Mouse (Mus musculus) erythroblast, adult 5-6 weeks (primary cell): ENCODE measurements around the gene Rad54l. TPM values are rescaled to one million over a fixed set of nuclear protein-coding genes. Genes with fewer than 3 reads are reported as not detected.

Experiments used
- ATAC-seq: replicated peaks from 2 replicates; pipeline ENCODE4 v1.8.0; 2016; ENCODE audit warnings: moderate number of reproducible peaks, mild to moderate bottlenecking, moderate TSS enrichment, inconsistent platforms; ENCODE audit not compliant: poor library complexity, low FRiP score, severe bottlenecking
- total RNA-seq, 2 experiments: library from RNA; stranded (forward) in 1 of 2; stranded (reverse) in 1 of 2; fragments of 150-400 nt in 1 of 2; fragments of 200-764, 138-1000 nt in 1 of 2; gene quantifications; 2 replicates each; pipeline versions ENCODE4 v1.2.3 to v1.2.4; 2015 to 2017; ENCODE audit warnings: low replicate concordance in 2 of 2

Gene Rad54l
- total RNA-seq, 2 experiments from 2014 or later = 8.1 to 16.8 TPM

GRCm38 (mm10) chr4:116143317-116143811, 19.9 kb upstream of the Rad54l start:
- ATAC-seq = no peak

GRCm38 (mm10) chr4:116142269-116142668, 18.8 kb upstream of the Rad54l start:
- ATAC-seq = no peak

DNA sequence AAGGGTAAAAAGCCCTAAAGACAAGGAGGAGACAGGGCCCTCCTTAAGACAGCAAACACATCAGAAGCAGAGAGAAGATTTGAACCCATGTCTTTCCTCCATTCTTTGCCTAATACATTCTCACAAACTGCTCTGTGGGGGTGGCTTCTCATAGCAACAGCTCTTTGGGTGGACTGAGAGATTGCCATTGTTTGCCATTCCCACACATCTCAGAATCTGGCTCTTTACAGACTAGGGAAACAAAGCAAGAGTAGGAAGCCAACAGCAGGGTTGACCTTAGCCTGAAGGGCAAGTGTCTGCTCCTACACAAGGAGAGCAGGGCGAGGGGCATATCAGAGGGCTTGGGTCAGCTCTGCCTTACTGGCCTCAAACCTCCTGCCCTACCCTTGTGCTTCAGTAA, 18.2 kb upstream of the Rad54l start:
- ATAC-seq = no peak

DNA sequence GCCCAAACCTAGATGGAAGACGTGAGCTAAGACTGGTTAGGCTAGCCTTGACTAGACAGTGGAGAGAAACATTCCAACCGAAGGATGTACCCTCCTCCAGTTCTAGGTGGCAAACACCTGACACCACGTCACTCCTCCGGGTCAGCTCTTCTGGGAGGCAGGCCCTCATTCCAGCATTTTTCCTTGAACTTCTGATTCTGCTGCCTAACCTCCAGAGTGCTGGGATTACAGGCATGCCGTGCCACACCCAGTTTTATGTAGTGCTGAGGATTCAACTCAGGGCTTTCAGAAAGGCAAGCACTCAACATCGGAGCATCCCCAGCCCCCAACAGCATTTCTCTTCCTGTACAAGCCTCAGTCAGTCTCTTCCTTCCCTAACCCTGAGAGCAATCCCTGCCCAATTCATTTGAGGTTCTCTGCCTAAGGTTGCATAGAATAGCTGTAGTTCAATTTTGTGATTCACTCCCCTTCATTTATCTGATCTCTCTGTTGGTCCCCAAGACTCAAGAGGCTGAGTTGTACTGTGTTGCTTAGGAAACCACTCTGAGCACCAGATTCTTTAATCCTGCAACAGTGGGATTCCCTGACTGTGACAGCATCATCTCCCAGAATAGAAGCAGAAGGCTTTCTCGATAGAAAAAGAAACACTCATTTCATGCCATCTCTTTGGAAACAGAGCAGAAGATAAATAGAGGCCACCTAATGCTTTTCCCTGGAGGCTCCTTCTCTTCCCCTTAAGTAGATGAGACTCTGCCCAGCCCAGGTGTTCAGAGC, 17.5 kb upstream of the Rad54l start:
- no peak for ATAC-seq

GRCm38 (mm10) chr4:116137421-116137996, 14.0 kb upstream of the Rad54l start:
- no peak for ATAC-seq

GRCm38 (mm10) chr4:116134990-116135389, 11.5 kb upstream of the Rad54l start:
- ATAC-seq = peak; percentile 57; the same call in 1 of the 2 replicates

DNA sequence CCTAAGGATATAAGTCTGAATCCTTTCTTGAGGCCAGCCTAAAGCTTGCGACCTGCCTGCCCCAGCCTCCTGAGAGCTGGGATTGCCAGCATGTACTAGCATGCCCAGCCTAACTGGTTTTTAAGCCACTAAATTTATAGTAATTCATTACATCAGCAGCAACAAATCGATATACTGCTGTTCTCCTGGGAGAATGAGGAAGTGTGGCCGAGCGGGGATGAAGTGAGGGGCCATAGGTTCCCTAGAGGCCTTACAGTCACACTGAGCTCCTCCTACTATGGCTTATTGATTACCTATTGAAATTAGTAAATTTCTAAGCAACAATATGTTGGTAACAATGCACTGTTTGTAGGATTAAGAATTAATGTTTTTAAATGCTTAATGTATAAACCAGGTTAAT, 9.6 kb upstream of the Rad54l start:
- no peak for ATAC-seq

GRCm38 (mm10) chr4:116127956-116128355, 4.5 kb upstream of the Rad54l start:
- ATAC-seq = no peak

DNA sequence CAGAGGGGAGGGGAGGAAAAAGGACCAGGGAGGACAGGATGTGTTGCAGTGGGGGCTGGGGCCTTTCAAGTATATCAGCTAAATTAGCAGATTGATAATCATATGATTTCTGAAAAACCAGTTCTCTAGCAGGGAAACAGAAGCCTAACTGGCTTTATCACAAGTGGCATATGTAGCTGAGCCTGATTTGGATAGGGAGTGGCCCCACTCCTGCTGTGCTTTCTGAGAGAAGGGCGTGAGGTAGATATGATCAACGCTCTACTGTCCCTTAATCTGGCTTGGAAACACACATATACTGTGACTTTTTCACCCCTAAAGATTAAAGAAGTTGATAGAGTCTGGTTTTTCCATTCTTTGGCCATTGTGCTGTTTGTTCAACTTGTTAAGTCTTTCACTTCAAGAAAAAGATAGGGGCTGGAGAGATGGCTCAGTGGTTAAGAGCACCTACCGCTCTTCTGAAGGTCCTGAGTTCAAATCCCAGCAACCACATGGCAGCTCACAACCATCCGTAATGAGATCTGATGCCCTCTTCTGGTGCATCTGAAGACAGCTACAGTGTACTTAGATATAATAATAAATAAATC, 2.4 kb upstream of the Rad54l start:
- no peak for ATAC-seq

GRCm38 (mm10) chr4:116122762-116123161, 728 bp downstream of the Rad54l start:
- ATAC-seq = peak; percentile 71

- ATAC-seq = no peak
Observed at GRCm38 (mm10) chr4:116111486-116111885, 12.0 kb downstream of the Rad54l start.

- no peak for ATAC-seq
Observed at GRCm38 (mm10) chr4:116110695-116111094, 12.8 kb downstream of the Rad54l start.

GRCm38 (mm10) chr4:116105278-116105677, 18.2 kb downstream of the Rad54l start:
- ATAC-seq = no peak

DNA sequence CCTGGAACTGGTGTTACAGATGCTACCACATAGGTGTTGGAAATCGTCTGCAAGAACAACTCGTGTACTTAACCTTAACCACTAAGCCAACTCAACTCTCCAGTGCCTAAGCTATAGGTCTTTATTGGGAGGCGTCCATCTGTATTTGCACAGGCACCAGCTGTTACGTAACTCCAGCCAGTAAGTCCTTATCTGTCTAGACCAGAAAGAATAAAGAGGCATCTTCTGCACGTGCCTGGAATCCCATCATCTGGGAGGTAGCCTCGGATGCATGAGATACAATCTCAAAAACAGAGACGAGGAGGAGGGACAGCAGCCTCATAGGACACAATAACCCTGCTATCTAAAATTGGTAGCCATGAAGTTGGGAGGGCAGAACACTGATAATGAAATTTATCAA, 22.5 kb downstream of the Rad54l start:
- ATAC-seq = peak; percentile 82

- no peak for ATAC-seq
Observed at GRCm38 (mm10) chr4:116097211-116097610, 26.3 kb downstream of the Rad54l start.

- ATAC-seq = no peak
Observed at GRCm38 (mm10) chr4:116096291-116096690, 27.2 kb downstream of the Rad54l start.

GRCm38 (mm10) chr4:116088510-116089249, 34.8 kb downstream of the Rad54l start:
- ATAC-seq = no peak

- ATAC-seq = no peak
Observed at GRCm38 (mm10) chr4:116077240-116078095, 46.0 kb downstream of the Rad54l start.
